Mouse (Mus musculus): ENCODE measurements around the gene Cacnb3. TPM values are rescaled to one million over a fixed set of nuclear protein-coding genes. Genes with fewer than 3 reads are reported as not detected.

The Cacnb3 gene
- total RNA-seq, 2 experiments from 2014 or later, result 22.1 to 22.5 TPM

DNA sequence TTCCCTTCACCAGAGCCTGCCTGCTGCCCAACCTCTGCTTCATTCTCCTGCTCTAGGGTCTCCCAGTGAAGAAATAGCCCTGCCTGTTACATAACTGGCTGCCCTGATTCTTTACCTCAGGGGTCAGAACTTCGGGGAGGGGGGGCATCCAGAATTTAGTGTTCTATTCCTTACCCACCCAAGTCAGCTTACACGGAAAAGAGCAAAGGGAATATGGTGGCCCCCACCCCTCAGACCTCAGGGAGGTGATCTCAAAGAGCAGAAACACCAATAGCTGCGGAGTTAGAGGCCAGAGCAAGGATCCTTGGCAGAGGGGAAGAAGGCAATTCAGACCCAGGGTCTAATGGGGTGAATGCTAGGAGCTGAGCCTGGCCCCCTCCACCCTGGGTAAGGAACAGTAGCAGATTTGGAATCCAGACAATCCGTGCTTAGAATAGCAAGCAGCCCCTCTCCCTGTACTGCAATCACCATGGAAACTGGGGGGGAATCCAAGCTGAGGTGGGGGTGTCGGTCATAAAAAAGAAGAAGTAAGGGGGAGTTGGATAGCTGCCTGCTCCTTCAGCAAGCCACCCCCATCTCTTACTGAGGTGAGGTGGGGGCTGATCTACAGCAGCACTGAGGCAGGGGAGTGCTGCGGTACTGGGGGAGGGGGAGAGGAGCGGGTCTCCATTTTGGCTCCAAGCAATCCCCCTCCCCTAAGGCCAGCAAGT lies 43.8 kb downstream of the Cacnb3 start:
- DNase-seq (ENCODE audit: low spot score in 2 of 2), result no peak

- no peak for DNase-seq (ENCODE audit: low spot score in 2 of 2)
Observed at GRCm38 (mm10) chr15:98674994-98675545, 44.4 kb downstream of the Cacnb3 start.

DNA sequence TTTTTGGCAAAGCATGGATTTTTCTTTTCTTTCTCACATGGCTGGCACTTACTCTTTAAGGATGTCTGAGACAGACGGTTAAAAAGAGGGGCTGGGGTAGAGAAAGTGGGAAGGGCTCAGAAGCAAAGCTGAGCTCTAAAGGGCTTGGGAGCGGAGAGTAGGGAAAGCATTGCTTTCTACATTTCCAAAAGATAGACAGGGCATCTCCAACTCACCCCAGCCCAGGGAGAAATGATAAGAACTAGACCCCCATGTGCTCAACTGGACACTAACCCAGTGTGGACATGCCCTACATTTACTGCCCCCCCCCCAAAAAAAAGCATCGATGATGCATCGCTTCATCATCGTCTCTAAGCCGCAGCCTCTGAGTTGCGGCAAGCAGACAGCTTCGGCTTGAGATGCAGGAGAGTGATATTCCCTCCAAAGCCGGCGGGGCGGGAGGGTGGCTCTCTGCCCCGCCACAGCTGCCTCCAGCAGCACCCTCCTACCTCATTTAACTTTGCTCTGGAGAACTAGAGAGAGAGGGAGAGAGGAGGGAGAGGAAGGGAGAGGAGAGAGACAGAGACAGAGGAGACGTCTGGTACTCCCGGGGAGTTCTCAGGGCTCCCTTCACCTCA lies 45.1 kb downstream of the Cacnb3 start:
- no peak for DNase-seq (ENCODE audit: low spot score in 2 of 2)

- DNase-seq (ENCODE audit: low spot score in 2 of 2), result no peak
Observed at GRCm38 (mm10) chr15:98676471-98676870, 45.8 kb downstream of the Cacnb3 start.

DNA sequence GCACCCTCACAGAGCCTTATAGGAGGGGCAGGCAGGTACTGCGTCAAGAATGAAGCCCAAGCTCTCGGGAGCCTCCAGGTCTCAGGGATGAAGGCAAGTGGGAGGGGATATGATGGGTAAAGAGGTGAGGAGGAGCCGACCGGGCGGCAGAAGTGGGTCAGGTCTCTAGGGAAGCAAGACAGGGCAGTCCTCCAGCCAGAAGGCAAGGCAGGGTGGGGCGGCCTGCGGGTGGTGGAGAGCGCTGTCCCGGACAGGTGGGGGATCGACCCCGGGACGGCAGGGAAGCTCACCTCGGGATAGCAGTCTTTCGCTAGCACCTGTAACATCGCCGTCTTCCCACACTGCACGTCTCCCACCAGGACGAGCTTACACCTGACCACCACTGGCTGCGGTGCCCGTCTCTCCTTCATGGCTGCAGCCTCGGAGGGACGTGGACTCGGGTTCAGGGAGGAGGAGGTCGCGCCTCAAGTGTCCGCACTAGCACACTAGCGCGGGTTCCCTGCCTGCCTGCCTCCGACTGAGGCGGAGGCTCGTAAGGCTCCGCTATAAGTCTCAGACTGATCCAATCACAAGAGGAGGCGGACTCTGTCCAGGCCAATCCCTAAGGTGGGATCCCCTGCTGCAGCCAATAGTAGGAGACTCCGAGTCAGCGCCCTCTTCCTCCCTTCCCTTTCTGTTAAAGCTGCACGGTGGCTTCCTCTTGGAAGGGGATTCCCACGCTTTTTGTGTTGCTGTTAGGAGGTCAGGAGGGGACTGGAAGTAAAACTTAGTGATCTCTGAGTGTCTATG lies 46.5 kb downstream of the Cacnb3 start, which contains the start of gene Rnd1:
Gene Rnd1, minus strand, starts transcription at position 522 of the 789 bp plus-strand sequence.
- DNase-seq (ENCODE audit: low spot score in 2 of 2), result peak; percentile 55 to 62

DNA sequence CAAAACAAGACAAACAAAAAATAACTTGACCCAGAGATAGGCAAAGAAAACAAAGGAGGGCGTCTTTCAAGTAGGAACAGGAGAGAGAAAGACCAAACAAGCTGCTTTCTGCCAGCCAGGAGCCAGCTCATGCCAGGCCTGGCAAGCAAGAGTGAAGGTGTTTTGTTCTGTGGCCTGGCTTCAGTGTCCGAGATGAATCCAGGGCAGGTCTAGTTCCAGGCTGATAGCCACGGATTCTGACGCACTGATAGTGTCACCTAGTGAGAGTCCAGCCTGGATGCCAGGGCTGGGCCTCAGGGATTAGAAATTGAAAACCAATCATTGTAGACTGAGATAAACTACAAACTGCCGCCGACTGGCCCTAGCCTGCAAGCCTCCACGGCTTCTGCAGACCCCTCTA lies 47.3 kb downstream of the Cacnb3 start:
- DNase-seq (ENCODE audit: low spot score in 2 of 2), result no peak

DNA sequence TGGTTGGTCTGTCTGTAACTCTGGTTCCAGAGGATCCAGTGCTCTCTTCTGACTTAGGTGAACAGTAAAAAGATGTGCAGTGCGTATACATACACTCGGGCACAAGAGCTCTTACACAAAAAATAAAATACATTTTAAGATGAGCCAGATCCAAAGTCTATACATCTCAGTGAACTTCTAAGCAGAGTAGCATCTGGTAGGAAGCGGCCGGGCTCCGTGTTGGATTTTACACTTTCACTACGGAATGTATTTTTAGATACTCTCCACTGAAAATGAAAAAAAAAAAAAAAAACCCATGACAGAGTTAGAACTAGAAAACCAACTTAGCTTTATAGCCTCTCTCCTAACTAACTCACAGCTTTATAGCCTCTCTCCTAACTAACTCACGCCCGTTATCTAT lies 50.0 kb downstream of the Cacnb3 start:
- no peak for DNase-seq (ENCODE audit: low spot score in 2 of 2)

- DNase-seq (ENCODE audit: low spot score in 2 of 2), result no peak
Observed at GRCm38 (mm10) chr15:98681633-98682032, 51.0 kb downstream of the Cacnb3 start.

GRCm38 (mm10) chr15:98683177-98683576 lies 52.5 kb downstream of the Cacnb3 start:
- DNase-seq (ENCODE audit: low spot score in 2 of 2), result no peak

GRCm38 (mm10) chr15:98683746-98684145 lies 53.1 kb downstream of the Cacnb3 start:
- DNase-seq (ENCODE audit: low spot score in 2 of 2), result no peak

DNA sequence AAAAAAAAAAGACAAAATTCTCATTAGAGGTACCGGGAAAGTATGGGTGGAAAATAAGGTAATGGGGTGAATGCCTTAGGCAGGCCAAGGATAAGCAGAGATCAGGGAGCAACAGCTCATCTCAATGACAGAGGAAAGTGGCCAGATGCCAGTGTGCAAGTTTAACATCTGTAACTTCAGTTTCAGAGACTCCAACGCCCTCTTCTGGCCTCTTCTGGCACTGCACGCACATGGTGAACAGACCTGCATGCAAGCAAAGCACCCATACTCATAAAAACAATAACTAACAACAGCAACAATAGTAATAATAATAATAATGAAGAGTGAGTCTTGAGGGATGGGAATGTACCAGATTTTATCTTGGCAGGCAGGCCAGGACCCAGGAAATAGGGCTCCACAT lies 55.3 kb downstream of the Cacnb3 start:
- no peak for DNase-seq (ENCODE audit: low spot score in 2 of 2)

GRCm38 (mm10) chr15:98689682-98690081 lies 59.0 kb downstream of the Cacnb3 start:
- DNase-seq (ENCODE audit: low spot score in 2 of 2), result no peak

- no peak for DNase-seq (ENCODE audit: low spot score in 2 of 2)
Observed at GRCm38 (mm10) chr15:98691486-98692147, 61.0 kb downstream of the Cacnb3 start.

GRCm38 (mm10) chr15:98692171-98692715 lies 61.6 kb downstream of the Cacnb3 start:
- peak in 1 of 2 experiments; percentile 34 for DNase-seq (ENCODE audit: low spot score in 2 of 2)

Other genes with a start within 250 kb of the Cacnb3 start
- not detected for gene Olfr283, start 249.9 kb upstream of the Cacnb3 start, total RNA-seq (2021)
- not detected for gene Olfr282, start 199.6 kb upstream of the Cacnb3 start, total RNA-seq (2021)
- not detected for gene Olfr281, start 178.3 kb upstream of the Cacnb3 start, total RNA-seq (2021)
- gene OR5BS1P, start 160.9 kb upstream of the Cacnb3 start, total RNA-seq (2021), result not detected
- not detected for gene Lalba, start 148.1 kb upstream of the Cacnb3 start, total RNA-seq (2021)
- not detected for gene Olfr279, start 138.4 kb upstream of the Cacnb3 start, total RNA-seq (2021)
- gene Kansl2, start 96.6 kb upstream of the Cacnb3 start, total RNA-seq (2021), result 10 to 100 TPM; 75.4 to 83.9 TPM
- 10 to 100 TPM; 31.3 to 35.4 TPM for gene Ccnt1, start 59.9 kb upstream of the Cacnb3 start, total RNA-seq (2021)
- under 1 TPM in 1 of 2 experiments, not detected in 1; 0.54 TPM for gene 4930415O20Rik, start 59.8 kb upstream of the Cacnb3 start, total RNA-seq (2021)
- 10 to 100 TPM; 56.6 to 60.6 TPM for gene Adcy6, start 20.8 kb upstream of the Cacnb3 start, total RNA-seq (2021)
- 10 to 100 TPM; 62.5 to 67.3 TPM for gene Ddx23, start 32.1 kb downstream of the Cacnb3 start, total RNA-seq (2021)
- gene Rnd1, start 46.6 kb downstream of the Cacnb3 start, total RNA-seq (2021), result 1 to 10 TPM in 1 of 2 experiments, under 1 TPM in 1; 0.75 to 1.2 TPM
- gene Ccdc65, start 77.4 kb downstream of the Cacnb3 start, total RNA-seq (2021), result not detected
- gene Fkbp11, start 97.4 kb downstream of the Cacnb3 start, total RNA-seq (2021), result 10 to 100 TPM; 16.6 to 17.2 TPM
- gene Arf3, start 132.4 kb downstream of the Cacnb3 start, total RNA-seq (2021), result 10 to 100 TPM; 30.8 to 31.7 TPM
- 1 to 10 TPM; 2.7 TPM for gene Wnt10b, start 147.3 kb downstream of the Cacnb3 start, total RNA-seq (2021)
- under 1 TPM; 0.15 to 0.21 TPM for gene Wnt1, start 159.0 kb downstream of the Cacnb3 start, total RNA-seq (2021)
- 1 to 10 TPM; 1.8 TPM for gene Ddn, start 178.7 kb downstream of the Cacnb3 start, total RNA-seq (2021)
- 10 to 100 TPM; 42.8 to 42.9 TPM for gene Prkag1, start 200.7 kb downstream of the Cacnb3 start, total RNA-seq (2021)
- gene Kmt2d, start 240.4 kb downstream of the Cacnb3 start, total RNA-seq (2021), result 10 to 100 TPM; 63.9 to 68.6 TPM